Mouse (Mus musculus) neural tube, embryonic 14.5 days (tissue): ENCODE data around the gene Trim69. TPM values are rescaled to one million over a fixed set of nuclear protein-coding genes. Genes with fewer than 3 reads are reported as not detected.

Experiments
- ATAC-seq: fragments of 200-750 bp; cut with Nextera tagmentation; 2 replicates; pipeline ENCODE4 v1.8.0; 2017; ENCODE audit warnings: low read depth, mild to moderate bottlenecking, moderate TSS enrichment, moderate library complexity
- H3K27ac ChIP-seq: fragments of 300-500 bp; sonication (generic); 2 replicates; pipeline ENCODE4 v1.5.1; 2014; ENCODE audit warnings: low read depth, mild to moderate bottlenecking, control low read depth, low read length, moderate library complexity, mixed read lengths
- H3K27me3 ChIP-seq: fragments of 300-500 bp; sonication (generic); 2 replicates; pipeline ENCODE4 v1.6.1; 2014; ENCODE audit warnings: low read length; ENCODE audit not compliant: control insufficient read depth, insufficient read depth
- H3K36me3 ChIP-seq: fragments of 300-500 bp; sonication (generic); 2 replicates; pipeline ENCODE4 v1.6.1; 2014; ENCODE audit warnings: low read length, mixed read lengths; ENCODE audit not compliant: control insufficient read depth, insufficient read depth
- H3K4me1 ChIP-seq: fragments of 300-500 bp; sonication (generic); 2 replicates; pipeline ENCODE4 v1.6.1; 2014; ENCODE audit warnings: low read length; ENCODE audit not compliant: control insufficient read depth, insufficient read depth
- H3K4me2 ChIP-seq: fragments of 300-500 bp; sonication (generic); 2 replicates; pipeline ENCODE4 v1.6.1; 2014; ENCODE audit warnings: mild to moderate bottlenecking, low read depth, low read length, control low read depth
- H3K4me3 ChIP-seq: fragments of 300-500 bp; sonication (generic); 2 replicates; pipeline ENCODE4 v1.5.1; 2014; ENCODE audit warnings: low read depth, low read length, control low read depth, mixed read lengths
- H3K9ac ChIP-seq: fragments of 300-500 bp; sonication (generic); replicated peaks from 2 replicates; pipeline ENCODE4 v1.6.1; 2014; ENCODE audit warnings: low read depth, mild to moderate bottlenecking, control low read depth, low read length, mixed read lengths
- H3K9me3 ChIP-seq: fragments of 300-500 bp; sonication (generic); 2 replicates; pipeline ENCODE4 v1.6.1; 2016; ENCODE audit warnings: low read length; ENCODE audit not compliant: control insufficient read depth
- WGBS: fragments of 180-500 bp; shearing (Covaris S2); extraction: QIAGEN DNeasy Blood & Tissue Kit; methylation state at CpG from one replicate; pipeline ENCODE4 v1.1.7; 2014; 5-methylcytosine and 5-hydroxymethylcytosine counted together
- polyA plus RNA-seq: library from polyadenylated mRNA; unstranded; fragments of >200 nt; fragmentation: Nextera tagmentation; extraction: Ambion mirVana; gene quantifications from 2 replicates; pipeline ENCODE4 v1.2.1, GENCODE M21; 2014

Trim69 gene
- polyA plus RNA-seq, 1 experiment from 2014 or later = not detected

DNA sequence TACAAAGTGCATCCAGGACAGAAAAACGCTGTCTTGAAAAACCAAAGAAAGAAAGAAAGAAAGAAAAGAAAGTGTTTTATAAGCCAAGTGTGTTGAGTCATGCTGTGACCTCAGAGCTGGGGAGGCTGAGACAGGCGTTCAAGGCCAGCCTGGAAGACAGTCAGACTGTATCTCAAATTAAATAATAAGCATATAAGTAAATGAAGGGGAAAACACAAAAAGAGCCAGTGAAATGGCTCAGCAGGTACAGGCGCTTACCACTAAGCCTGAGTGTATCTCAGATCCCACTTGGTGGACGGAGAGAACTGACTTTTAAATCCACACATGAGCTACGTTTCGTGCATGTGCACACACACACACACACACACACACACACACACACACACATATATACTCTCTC, 11.2 kb upstream of the Trim69 start:
- Histone ChIP-seq H3K9me3 (no peaks in the 10 kb centered on the region), H3K4me2 (no peak overlapping the region), H3K27ac (no peak overlapping the region), H3K27me3 (no peaks in the 10 kb centered on the region), H3K9ac (no peak overlapping the region), H3K4me1 (no peaks in the 10 kb centered on the region), H3K36me3 (no peaks in the 10 kb centered on the region), H3K4me3 (no peak overlapping the region)
- no peak for ATAC-seq
- 94% methylated on average over 6 of the region's 6 CpGs for WGBS

DNA sequence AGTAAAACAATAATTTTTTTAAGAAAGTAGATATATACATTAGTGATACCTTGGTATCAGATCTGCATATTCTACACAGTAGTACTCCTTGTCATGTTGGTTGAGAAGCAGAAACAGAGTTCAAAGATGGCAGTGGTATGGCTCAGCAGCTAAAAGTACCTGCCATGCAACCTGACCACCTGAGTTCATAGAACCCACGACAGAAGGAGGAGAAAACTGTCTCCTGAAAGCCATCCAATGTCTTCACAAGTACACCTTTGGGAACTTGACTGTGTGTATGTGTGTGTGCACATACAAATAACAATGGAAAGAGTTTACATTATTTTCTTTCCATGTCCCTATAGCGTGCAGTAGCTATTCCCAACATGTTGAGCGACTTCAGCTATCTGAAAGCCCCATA, 10.8 kb upstream of the Trim69 start:
- no peak for ATAC-seq
- Histone ChIP-seq H3K36me3 (no peaks in the 10 kb centered on the region), H3K4me2 (no peak overlapping the region), H3K4me3 (no peak overlapping the region), H3K27ac (no peak overlapping the region), H3K4me1 (no peaks in the 10 kb centered on the region), H3K27me3 (no peaks in the 10 kb centered on the region), H3K9me3 (no peaks in the 10 kb centered on the region), H3K9ac (no peak overlapping the region)
- 91% methylated on average over 3 of the region's 3 CpGs for WGBS

DNA sequence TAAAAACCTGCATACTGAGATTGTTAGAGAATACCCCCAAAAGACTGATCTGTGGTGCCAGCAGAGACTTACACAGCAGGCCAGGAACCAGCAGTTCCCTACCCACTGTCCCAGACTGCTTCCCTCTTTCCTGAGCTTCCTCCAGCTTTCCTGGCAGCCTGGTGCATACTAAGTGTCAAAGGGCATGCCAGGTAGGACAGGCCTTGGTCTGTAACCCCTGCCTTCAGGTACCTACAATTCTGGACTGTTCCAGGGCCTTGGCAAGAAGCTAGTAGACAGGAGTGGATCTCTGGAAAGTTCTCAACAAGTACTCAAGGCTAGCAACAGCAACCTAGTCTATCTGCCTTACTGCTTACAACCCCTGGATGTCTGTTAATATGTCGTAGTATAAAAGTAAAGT, 9.3 kb upstream of the Trim69 start:
- H3K27me3 ChIP-seq = no peaks in the 10 kb centered on the region
- no peak overlapping the region for H3K4me3 ChIP-seq
- no peaks in the 10 kb centered on the region for H3K36me3 ChIP-seq
- no peak overlapping the region for H3K9ac ChIP-seq
- no peak overlapping the region for H3K4me2 ChIP-seq
- 91% methylated on average over 1 of the region's 1 CpGs for WGBS
- no peak for ATAC-seq
- no peak overlapping the region for H3K27ac ChIP-seq
- no peaks in the 10 kb centered on the region for H3K9me3 ChIP-seq
- H3K4me1 ChIP-seq = no peaks in the 10 kb centered on the region

DNA sequence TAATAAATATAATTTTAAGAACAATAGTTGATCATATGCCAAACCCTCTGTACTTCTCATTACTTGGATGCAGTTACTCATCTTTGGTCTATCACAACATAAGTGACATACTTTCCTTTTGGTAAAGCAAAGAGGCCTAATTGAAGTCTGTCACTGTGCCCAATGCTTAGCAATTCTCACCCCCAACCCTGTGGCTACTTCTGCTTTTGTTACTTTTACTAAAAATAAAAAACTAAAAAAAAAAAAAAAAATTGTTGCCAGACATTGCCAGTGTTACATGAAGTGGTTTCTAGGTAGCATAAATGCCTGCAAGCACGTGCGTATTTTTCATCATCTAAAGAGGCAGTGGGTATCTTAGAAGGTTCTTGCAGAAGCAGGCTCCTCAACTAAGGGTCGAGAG, 7.7 kb upstream of the Trim69 start:
- 85% methylated on average over 3 of the region's 3 CpGs for WGBS
- Histone ChIP-seq H3K4me2 (no peak overlapping the region), H3K27me3 (no peaks in the 10 kb centered on the region), H3K9me3 (no peaks in the 10 kb centered on the region), H3K36me3 (no peaks in the 10 kb centered on the region), H3K9ac (no peak overlapping the region), H3K4me3 (no peak overlapping the region), H3K4me1 (no peaks in the 10 kb centered on the region), H3K27ac (no peak overlapping the region)
- no peak for ATAC-seq

DNA sequence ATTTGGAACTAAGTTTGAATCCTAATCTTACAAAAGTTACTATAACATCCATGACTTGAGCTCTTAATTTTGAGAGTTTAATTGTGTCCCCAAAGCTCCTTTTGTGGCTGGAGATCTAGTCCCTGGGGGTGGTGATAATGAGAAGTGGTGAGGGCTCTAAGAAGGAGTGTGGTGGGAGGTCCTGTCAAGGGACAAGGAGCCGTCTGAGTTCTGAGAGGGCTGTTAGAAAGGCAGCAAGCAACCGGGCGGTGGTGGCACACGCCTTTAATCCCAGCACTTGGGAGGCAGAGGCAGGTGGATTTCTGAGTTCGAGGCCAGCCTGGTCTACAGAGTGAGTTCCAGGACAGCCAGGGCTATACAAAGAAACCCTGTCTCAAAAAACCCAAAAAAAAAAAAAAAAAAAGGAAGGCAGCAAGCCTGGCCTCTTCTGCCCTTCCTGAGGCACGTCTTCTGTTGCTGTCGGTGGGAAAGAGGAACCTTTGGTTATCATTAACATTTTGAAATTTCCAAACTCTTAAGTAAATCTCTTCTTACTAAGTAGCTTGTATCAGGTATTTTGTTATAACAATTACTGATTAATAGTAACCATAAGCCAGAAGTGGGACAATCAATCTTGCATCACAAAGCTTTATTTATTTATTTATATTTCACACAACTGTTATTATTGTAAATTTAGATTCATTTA, 6.7 kb upstream of the Trim69 start:
- Histone ChIP-seq H3K36me3 (no peaks in the 10 kb centered on the region), H3K4me2 (no peak overlapping the region), H3K4me3 (no peak overlapping the region), H3K4me1 (no peaks in the 10 kb centered on the region), H3K9me3 (no peaks in the 10 kb centered on the region), H3K9ac (no peak overlapping the region), H3K27ac (no peak overlapping the region), H3K27me3 (no peaks in the 10 kb centered on the region)
- no peak for ATAC-seq
- 88% methylated on average over 7 of the region's 7 CpGs for WGBS

DNA sequence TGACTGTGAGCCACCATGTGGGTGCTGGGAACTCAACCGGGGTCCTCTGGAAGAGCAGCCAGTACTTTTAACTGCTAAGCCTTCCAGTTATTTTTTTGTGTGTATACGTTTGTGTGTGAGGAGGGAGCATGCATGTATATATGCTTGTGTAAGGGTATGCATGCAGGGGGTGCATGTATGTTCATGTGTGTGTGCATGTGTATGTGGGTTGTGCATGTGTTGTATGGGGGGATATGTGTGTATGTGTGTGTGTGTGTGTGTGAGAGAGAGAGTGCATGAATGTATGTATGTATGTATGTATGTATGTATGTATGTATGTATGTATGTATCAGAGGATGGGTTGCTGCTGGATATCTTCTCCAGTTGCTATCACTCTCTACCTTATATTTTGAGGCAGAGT, 6.0 kb upstream of the Trim69 start:
- no peak overlapping the region for H3K27ac ChIP-seq
- H3K4me2 ChIP-seq = no peak overlapping the region
- WGBS = 94% methylated on average over 2 of the region's 2 CpGs
- no peaks in the 10 kb centered on the region for H3K4me1 ChIP-seq
- no peaks in the 10 kb centered on the region for H3K36me3 ChIP-seq
- no peak overlapping the region for H3K4me3 ChIP-seq
- H3K27me3 ChIP-seq = no peaks in the 10 kb centered on the region
- no peak overlapping the region for H3K9ac ChIP-seq
- H3K9me3 ChIP-seq = no peaks in the 10 kb centered on the region
- no peak for ATAC-seq

DNA sequence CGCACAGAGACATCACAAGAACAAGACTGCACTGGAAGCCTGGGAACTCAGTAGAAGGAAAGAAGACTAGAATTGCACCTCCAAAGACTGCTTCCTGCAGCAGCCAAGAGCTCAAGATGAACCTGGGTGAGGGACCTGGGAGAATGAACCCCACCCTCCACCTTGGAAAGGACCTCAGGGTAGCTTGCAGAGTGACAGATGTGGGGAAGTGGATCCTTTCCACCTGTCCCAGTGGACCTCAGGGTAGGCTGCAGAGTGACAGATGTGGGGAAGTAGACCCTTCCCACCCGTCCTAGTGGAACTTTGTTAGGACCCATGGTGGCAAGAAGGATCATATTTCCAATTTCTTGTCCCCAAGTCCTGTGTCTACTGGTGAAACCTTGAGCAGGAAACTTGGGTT, 5.2 kb upstream of the Trim69 start:
- no peak overlapping the region for H3K9ac ChIP-seq
- 86% methylated on average over 2 of the region's 2 CpGs for WGBS
- no peaks in the 10 kb centered on the region for H3K4me1 ChIP-seq
- H3K9me3 ChIP-seq = no peaks in the 10 kb centered on the region
- no peak overlapping the region for H3K4me2 ChIP-seq
- no peak overlapping the region for H3K4me3 ChIP-seq
- no peak for ATAC-seq
- no peaks in the 10 kb centered on the region for H3K36me3 ChIP-seq
- no peaks in the 10 kb centered on the region for H3K27me3 ChIP-seq
- H3K27ac ChIP-seq = no peak overlapping the region

DNA sequence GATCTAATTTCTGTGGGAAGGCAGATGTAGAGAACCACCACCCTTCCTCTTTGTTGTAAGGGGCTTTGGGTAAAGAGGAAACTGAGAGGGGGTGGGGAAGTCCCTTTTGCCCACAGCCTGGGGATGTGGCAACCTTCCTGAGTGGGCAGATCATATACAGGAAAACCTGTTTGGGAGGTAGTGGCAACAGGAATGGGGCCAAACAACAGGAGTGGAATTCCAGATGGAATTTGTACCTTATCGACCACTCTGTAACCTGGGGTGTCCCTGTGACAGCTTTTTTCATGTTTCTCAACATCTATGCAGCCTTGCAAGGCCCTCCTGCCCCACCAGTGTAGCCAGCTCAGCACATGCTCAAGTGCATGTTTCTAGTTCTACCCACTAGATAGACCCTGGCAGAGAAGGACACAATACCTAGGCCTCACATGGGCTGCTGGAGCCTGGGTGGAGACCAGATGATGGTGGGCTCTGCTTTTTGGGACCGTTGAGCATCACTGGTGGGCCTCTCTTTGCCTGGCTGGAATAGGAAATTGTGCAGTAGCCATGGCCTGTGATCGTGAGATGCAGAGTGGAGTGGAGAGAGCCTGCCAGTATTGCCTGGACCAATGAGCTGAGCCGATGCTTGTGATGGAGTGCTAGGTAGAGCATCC, 4.3 kb upstream of the Trim69 start:
- Histone ChIP-seq H3K9ac (no peak overlapping the region), H3K4me3 (no peak overlapping the region), H3K36me3 (no peaks in the 10 kb centered on the region), H3K27ac (no peak overlapping the region), H3K4me1 (no peaks in the 10 kb centered on the region), H3K4me2 (no peak overlapping the region), H3K27me3 (no peaks in the 10 kb centered on the region), H3K9me3 (no peaks in the 10 kb centered on the region)
- WGBS = 95% methylated on average over 4 of the region's 4 CpGs
- ATAC-seq = no peak

DNA sequence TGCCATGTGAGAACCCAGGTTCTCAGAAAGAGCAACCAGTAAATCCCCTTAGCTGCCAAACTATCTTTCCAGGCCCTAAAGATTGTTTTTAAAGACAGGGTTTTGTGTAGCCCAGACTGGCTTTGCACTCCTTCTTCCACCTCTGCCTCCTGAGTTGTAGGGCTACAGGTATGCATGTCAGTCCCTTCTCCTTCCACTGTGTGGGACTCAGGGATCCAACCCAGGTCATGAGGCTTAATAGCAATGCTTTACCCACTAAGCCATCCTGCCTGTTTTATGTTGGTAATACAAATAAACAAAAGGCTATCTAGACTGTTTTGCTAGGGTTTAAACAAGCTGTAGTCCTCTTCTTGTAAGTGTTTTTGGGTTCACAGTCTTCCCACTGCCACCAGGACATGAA, 2.9 kb upstream of the Trim69 start:
- Histone ChIP-seq H3K4me1 (no peaks in the 10 kb centered on the region), H3K9ac (no peak overlapping the region), H3K27me3 (no peaks in the 10 kb centered on the region), H3K36me3 (no peaks in the 10 kb centered on the region), H3K4me2 (no peak overlapping the region), H3K9me3 (no peaks in the 10 kb centered on the region), H3K27ac (no peak overlapping the region), H3K4me3 (no peak overlapping the region)
- ATAC-seq = no peak
